Mouse (Mus musculus): Measurements from ENCODE around the gene Pax4.

DNA sequence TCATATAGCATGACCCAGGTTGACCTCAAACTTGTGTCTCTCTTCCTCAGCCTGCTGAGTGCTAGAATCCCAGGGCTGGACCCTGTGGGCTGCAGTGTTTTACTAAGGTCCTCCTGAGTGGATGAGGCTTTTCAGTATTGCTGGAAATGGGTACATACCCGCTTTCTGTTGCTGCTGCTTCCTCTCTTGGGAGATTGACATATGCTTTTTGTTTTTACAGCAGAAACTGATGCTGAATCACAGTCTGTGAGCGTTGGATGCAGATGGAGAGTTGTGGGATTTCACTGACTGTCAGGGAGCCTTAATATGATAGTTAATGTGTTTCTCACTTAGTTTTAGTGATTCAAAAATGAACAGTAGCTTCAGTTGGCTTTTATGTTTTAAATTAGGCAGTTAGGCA, 37.3 kb upstream of the Pax4 start:
- no peak for TF ChIP-seq POLR2A (IDR thresholded peaks at IDR 0.05; ENCODE audit: insufficient read depth, low read length)
- TF ChIP-seq CTCF (IDR thresholded peaks at IDR 0.05; ENCODE audit: low read depth, low read length) = no peak

All from ES-Bruce4 (cell line).